Mouse (Mus musculus) G1E (cell line): ENCODE measurements around the gene Crebbp. TPM values are rescaled to one million over a fixed set of nuclear protein-coding genes. Genes with fewer than 3 reads are reported as not detected.
"Not testable (repeated sequence)": the region's sequence is repeated elsewhere in the genome, so short reads cannot be mapped to it uniquely, and the experiment has no call there.

Source experiments
- ATAC-seq: 2 replicates; pipeline ENCODE4 v1.8.0; 2016; ENCODE audit warnings: mild to moderate bottlenecking; ENCODE audit not compliant: insufficient number of reproducible peaks, poor library complexity, low FRiP score, severe bottlenecking; ENCODE audit errors: extremely low read depth
- DNase-seq: peaks from one replicate; pipeline ENCODE4 v3.0.0; 2012; ENCODE audit warnings: low spot score
- H3K27me3 ChIP-seq: 2 replicates; pipeline ENCODE4 v1.6.1; 2012; ENCODE audit warnings: mild to moderate bottlenecking, low read length, inconsistent platforms; ENCODE audit not compliant: insufficient read depth
- H3K36me3 ChIP-seq: replicated peaks from 2 replicates; pipeline ENCODE3; 2012; ENCODE audit warnings: mild to moderate bottlenecking, inconsistent platforms
- H3K4me1 ChIP-seq: 2 replicates; pipeline ENCODE4 v1.6.1; 2012; ENCODE audit warnings: low read depth, low read length, inconsistent platforms, mixed read lengths; ENCODE audit not compliant: insufficient read depth
- H3K4me3 ChIP-seq: 2 replicates; pipeline ENCODE4 v1.5.1; 2012; ENCODE audit warnings: low read depth, mild to moderate bottlenecking, inconsistent platforms, low read length, moderate library complexity, mixed read lengths
- H3K9me3 ChIP-seq: replicated peaks from 2 replicates; pipeline ENCODE4 v1.6.1; 2012; ENCODE audit warnings: inconsistent platforms
- CTCF ChIP-seq: IDR thresholded peaks from 2 replicates; pipeline ENCODE4 v1.5.1; 2012; ENCODE audit warnings: low read depth, low read length, inconsistent platforms, mixed read lengths
- GATA1 ChIP-seq: IDR thresholded peaks from 2 replicates; pipeline ENCODE4 v1.6.1; 2012; ENCODE audit warnings: borderline replicate concordance, low read length, inconsistent platforms, mixed read lengths
- GATA2 ChIP-seq: IDR thresholded peaks from 2 replicates; pipeline ENCODE4 v1.6.1; 2012; ENCODE audit warnings: low read depth, low read length, inconsistent platforms, borderline replicate concordance
- POLR2AphosphoS5 ChIP-seq: IDR thresholded peaks from 2 replicates; pipeline ENCODE4 v1.6.1; 2012; ENCODE audit warnings: low read depth, low read length, inconsistent platforms; ENCODE audit not compliant: insufficient replicate concordance
- TAL1 ChIP-seq: conservative IDR thresholded peaks from 2 replicates; pipeline ENCODE4 v1.6.1; 2012; ENCODE audit warnings: low read depth, low read length, inconsistent platforms, mixed read lengths
- polyA plus RNA-seq: library from polyadenylated mRNA; stranded (reverse); fragments of >175 nt; gene quantifications from 2 replicates; pipeline ENCODE4 v1.2.3, GENCODE M21; 2012
- total RNA-seq, 2 experiments: library from RNA; stranded (forward) in 1 of 2; stranded (reverse) in 1 of 2; fragments of 200-1000 nt in 1 of 2; fragments of >200 nt in 1 of 2; fragmentation: Nextera tagmentation in 1 of 2; gene quantifications; 2 replicates each; pipeline ENCODE4 v1.2.3; 2014 to 2017

Gene Crebbp
- 87.1 and 92.8 TPM in 2 replicates for total RNA-seq (2014; fragmentation: Nextera tagmentation)
- 8.6 and 9.6 TPM in 2 replicates for total RNA-seq (2017)
- polyA plus RNA-seq: 9.1 and 13.9 TPM in 2 replicates

GRCm38 (mm10) chr16:4213799-4214551, at the start of gene Crebbp:
Gene Crebbp, minus strand, starts transcription at chr16:4213997.
- no peak for TF ChIP-seq CTCF
- TF ChIP-seq POLR2AphosphoS5: no peak
- TF ChIP-seq TAL1: no peak
- TF ChIP-seq GATA1: no peak
- TF ChIP-seq GATA2: no peak
- H3K4me3 ChIP-seq: peak within 1 kb of the TSS; percentile 88
- peaks cover 33% of the 10 kb centered on the region for H3K4me1 ChIP-seq
- H3K9me3 ChIP-seq: no peaks in the 10 kb centered on the region
- DNase-seq (peak; percentile 73), ATAC-seq (peak; percentile 59)
- peaks cover 34% of the 10 kb centered on the region for H3K27me3 ChIP-seq
- peaks cover 8% of the 10 kb centered on the region for H3K36me3 ChIP-seq

DNA sequence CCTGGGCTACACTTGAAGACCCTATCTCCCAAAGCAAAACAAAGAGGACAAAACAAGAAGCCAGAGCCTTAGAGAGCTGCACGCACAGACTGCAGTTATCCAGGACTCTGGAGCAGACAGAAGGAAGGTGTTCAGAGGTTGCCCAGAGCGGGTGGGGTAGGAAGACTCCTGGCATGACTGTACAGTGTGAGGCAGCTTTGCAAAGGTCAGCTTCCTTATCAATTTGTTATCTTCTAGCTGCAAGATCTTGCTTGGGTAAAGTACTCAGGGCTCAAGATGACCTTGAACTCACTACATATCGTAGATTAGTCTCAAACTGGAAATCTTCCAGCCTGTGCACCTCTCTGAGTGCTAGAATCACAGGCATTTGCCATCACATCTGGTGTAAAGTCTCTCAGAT, 49.7 kb upstream of the Crebbp start:
- Histone ChIP-seq H3K36me3 (no peaks in the 10 kb centered on the region), H3K27me3 (peaks cover 17% of the 10 kb centered on the region), H3K4me3 (no peak overlapping the region), H3K4me1 (0 out of 2 replicates have a peak, but pooled peaks cover 3% of the 10 kb centered on the region), H3K9me3 (no peaks in the 10 kb centered on the region)
- DNase-seq (no peak), ATAC-seq (no peak)
- TF ChIP-seq GATA2 (no peak), CTCF (no peak), GATA1 (no peak), POLR2AphosphoS5 (no peak)

GRCm38 (mm10) chr16:4257546-4257945, 43.7 kb upstream of the Crebbp start:
- ATAC-seq: no peak
- no peaks in the 10 kb centered on the region for H3K9me3 ChIP-seq

GRCm38 (mm10) chr16:4248791-4249190, 35.0 kb upstream of the Crebbp start:
- Histone ChIP-seq H3K4me3 (no peak overlapping the region), H3K9me3 (peaks cover 6% of the 10 kb centered on the region), H3K4me1 (no peaks in the 10 kb centered on the region), H3K27me3 (peaks cover 20% of the 10 kb centered on the region), H3K36me3 (no peaks in the 10 kb centered on the region)
- DNase-seq (no peak), ATAC-seq (no peak)
- no peak for TF ChIP-seq GATA2

More at GRCm38 (mm10) chr16:4257546-4257945, 43.7 kb upstream of the Crebbp start:
- Histone ChIP-seq H3K27me3 (peaks cover 9% of the 10 kb centered on the region; the same call in 1 of the 2 replicates), H3K4me3 (no peak overlapping the region), H3K4me1 (no peaks in the 10 kb centered on the region), H3K36me3 (no peaks in the 10 kb centered on the region)
- no peak for TF ChIP-seq TAL1
- DNase-seq: no peak

- H3K4me3 ChIP-seq, H3K4me1 ChIP-seq, H3K36me3 ChIP-seq, DNase-seq, ATAC-seq, H3K9me3 ChIP-seq: not testable (repeated sequence)
- H3K27me3 ChIP-seq: peaks cover 15% of the 10 kb centered on the region
These were observed 31.4 kb upstream of the Crebbp start for GRCm38 (mm10) chr16:4245241-4245640.

- no peaks in the 10 kb centered on the region for H3K4me1 ChIP-seq
- no peak for ATAC-seq
- no peaks in the 10 kb centered on the region for H3K9me3 ChIP-seq
- no peak for TF ChIP-seq TAL1
- no peak for TF ChIP-seq CTCF
- TF ChIP-seq GATA1: no peak
- no peak for TF ChIP-seq GATA2
- no peak for TF ChIP-seq POLR2AphosphoS5
- DNase-seq: no peak
- H3K36me3 ChIP-seq: no peaks in the 10 kb centered on the region
- H3K4me3 ChIP-seq: no peak overlapping the region
- H3K27me3 ChIP-seq: peaks cover 29% of the 10 kb centered on the region
These were observed 22.3 kb upstream of the Crebbp start for GRCm38 (mm10) chr16:4236131-4236530.

DNA sequence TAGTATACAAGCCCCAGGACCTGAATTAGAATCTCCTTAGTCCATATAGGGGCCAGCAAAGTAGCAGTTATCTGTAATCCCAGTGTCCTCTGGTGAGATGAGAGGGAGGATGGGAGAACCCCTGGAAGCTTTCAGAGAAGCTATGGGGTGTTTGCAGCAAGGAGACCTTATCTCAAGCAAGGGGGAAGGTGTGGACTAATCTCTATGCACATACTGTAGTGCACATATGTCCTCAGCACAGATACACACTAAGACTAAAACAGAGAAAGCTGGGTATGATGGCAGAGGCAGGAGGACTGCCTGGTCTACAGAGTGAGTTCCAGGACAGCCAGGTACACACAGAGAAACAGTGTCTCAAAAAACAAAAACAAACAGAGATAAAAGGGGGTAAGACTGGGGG, 21.8 kb upstream of the Crebbp start:
- H3K36me3 ChIP-seq: no peaks in the 10 kb centered on the region
- no peak overlapping the region for H3K4me3 ChIP-seq
- TF ChIP-seq POLR2AphosphoS5 (no peak), TAL1 (no peak), CTCF (no peak), GATA2 (no peak), GATA1 (no peak)
- peaks cover 30% of the 10 kb centered on the region for H3K27me3 ChIP-seq
- ATAC-seq (no peak), DNase-seq (no peak)
- no peaks in the 10 kb centered on the region for H3K9me3 ChIP-seq
- no peaks in the 10 kb centered on the region for H3K4me1 ChIP-seq
